Mouse (Mus musculus) kidney, adult 18-20 months (tissue): ENCODE results near the gene Pf4.

Experiments
- DNase-seq: peaks from one replicate; pipeline ENCODE4 v3.0.0; 2021

Pf4 gene

GRCm38 (mm10) chr5:90771880-90772653, at the start of gene Pf4:
TSS of gene Pf4 (plus strand) at chr5:90772435.
- peak; percentile 26 for DNase-seq

- no peak for DNase-seq
These were observed 49.6 kb upstream of the Pf4 start for GRCm38 (mm10) chr5:90722656-90723055.

GRCm38 (mm10) chr5:90728254-90728653, 44.0 kb upstream of the Pf4 start:
- DNase-seq, result no peak

- no peak for DNase-seq
These were observed 40.8 kb upstream of the Pf4 start for GRCm38 (mm10) chr5:90731480-90731879.

- no peak for DNase-seq
These were observed 30.2 kb upstream of the Pf4 start for GRCm38 (mm10) chr5:90742029-90742428.

GRCm38 (mm10) chr5:90753934-90754333, 18.3 kb upstream of the Pf4 start:
- no peak for DNase-seq

GRCm38 (mm10) chr5:90758020-90758605, 14.1 kb upstream of the Pf4 start:
- peak; percentile 40 for DNase-seq

GRCm38 (mm10) chr5:90759077-90760065, 12.9 kb upstream of the Pf4 start, which contains the start of gene Cxcl5:
TSS of gene Cxcl5 (plus strand) at chr5:90759360.
- DNase-seq, result peak; percentile 10

GRCm38 (mm10) chr5:90760303-90760702, 11.9 kb upstream of the Pf4 start:
- DNase-seq, result no peak

- DNase-seq, result no peak
These were observed 11.4 kb upstream of the Pf4 start for GRCm38 (mm10) chr5:90760844-90761243.

- no peak for DNase-seq
These were observed 10.4 kb upstream of the Pf4 start for GRCm38 (mm10) chr5:90761834-90762233.

- DNase-seq, result no peak
These were observed 8.1 kb upstream of the Pf4 start for GRCm38 (mm10) chr5:90763912-90764665.

- no peak for DNase-seq
These were observed 6.2 kb upstream of the Pf4 start for GRCm38 (mm10) chr5:90765821-90766606.

- no peak for DNase-seq
These were observed 4.0 kb upstream of the Pf4 start, which contains the start of gene Ppbp for GRCm38 (mm10) chr5:90768218-90768617. TSS of gene Ppbp (plus strand) at chr5:90768518.

GRCm38 (mm10) chr5:90771369-90771768, 866 bp upstream of the Pf4 start:
- DNase-seq, result no peak

GRCm38 (mm10) chr5:90775562-90775961, 3.3 kb downstream of the Pf4 start:
- no peak for DNase-seq

GRCm38 (mm10) chr5:90777621-90778020, 5.4 kb downstream of the Pf4 start:
- no peak for DNase-seq

GRCm38 (mm10) chr5:90778856-90779255, 6.6 kb downstream of the Pf4 start:
- no peak for DNase-seq

- no peak for DNase-seq
These were observed 11.5 kb downstream of the Pf4 start for GRCm38 (mm10) chr5:90783697-90784096.

- peak; percentile 66 for DNase-seq
These were observed 13.7 kb downstream of the Pf4 start, which contains the start of gene Cxcl3 for GRCm38 (mm10) chr5:90785659-90786588. TSS of gene Cxcl3 (plus strand) at chr5:90786103.
